Mouse (Mus musculus) retina, adult 2 months (tissue): ENCODE results near the gene Add2.

Experiments
- DNase-seq: peaks from one replicate; pipeline ENCODE4 v3.0.0-alpha.2; 2012; ENCODE audit warnings: low read depth, low spot score

Add2 gene

DNA sequence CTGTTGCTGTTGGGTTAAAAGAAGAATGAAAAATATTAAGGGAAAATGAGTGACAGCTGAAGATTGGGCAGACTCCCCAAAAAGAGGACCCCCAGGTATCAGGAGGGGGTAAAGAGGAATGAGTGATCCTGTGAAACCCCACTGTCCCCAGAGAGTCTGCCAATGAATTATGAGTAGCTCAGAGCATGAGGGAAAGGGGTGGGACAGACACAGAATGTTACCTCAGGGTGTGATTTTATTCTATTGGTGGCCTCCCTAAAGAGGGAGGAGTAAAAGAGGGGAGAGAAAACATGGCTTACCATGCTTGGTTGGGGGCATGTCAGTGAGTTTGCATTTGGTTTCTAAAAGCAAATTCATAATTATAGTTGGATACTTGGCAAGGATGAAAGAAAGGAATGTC, 50.8 kb downstream of the Add2 start:
- no peak for DNase-seq

DNA sequence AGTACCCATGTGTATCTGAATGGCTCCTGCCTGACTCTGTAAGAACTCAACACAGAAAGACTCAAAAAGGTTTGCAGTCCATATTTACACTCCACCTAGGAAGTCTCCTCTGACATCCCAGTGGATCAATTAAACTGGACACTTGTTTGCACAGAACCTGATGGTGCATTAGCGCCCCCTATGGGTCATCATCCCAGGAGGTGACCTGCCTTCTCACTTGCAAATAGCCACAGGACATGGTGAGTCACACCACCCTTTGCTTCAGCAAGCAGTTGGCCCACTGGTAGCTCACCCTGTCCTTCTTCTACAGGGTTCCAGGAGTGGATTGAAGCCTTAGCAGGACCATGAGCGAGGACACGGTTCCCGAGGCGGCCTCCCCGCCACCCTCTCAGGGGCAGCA, 57.0 kb downstream of the Add2 start:
- DNase-seq, result peak; percentile 66

DNA sequence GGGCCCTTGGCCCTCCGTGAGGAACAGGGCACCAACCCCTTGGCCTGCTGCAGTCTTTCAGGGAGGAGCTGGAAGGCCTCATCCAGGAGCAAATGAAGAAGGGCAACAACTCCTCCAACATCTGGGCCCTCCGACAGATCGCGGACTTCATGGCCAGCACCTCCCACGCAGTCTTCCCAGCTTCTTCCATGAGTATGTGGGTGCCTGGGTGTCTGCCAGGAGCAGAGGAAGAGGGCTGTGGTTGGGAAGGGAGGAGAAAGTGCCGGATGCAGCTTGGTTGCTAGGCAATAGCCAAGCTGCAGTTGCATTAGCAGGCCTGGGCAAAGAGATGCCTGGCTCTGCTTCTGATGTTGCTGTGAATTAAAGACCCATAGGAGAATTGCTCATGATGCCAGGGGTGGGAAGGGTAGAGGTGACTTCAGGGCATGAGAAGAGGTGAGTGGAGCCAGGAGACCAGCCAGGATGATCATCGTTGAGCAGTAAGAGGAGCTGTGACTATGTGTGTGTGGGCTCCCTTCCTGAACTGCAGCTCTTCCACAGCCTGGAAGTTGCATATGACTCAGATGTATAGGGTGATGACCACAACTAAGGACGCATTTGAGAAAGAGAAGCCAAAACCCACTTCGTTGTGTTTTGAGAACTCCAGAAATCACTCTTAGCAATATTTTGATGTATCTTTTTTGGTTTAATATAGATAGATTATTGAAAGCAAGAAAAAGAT, 58.5 kb downstream of the Add2 start:
- DNase-seq, result no peak

DNA sequence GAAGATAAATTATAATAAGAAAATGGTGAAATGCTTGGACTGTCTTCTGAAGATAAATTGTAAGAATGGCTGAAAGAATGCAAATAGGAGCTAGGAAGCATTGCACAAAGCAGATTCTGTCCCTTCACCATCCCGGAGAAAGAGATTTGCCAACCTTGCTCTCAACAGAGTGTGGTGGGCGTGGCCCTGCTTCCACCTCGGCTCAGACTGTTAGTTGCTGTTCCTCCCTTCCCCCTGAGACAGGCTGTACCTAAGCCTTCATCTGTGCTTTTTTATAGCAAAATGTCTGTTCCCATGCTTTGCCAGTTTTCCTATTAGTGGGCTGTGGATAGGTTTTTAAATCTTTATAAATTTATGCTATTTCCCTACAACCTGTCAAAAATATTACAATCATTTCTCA, 59.3 kb downstream of the Add2 start:
- no peak for DNase-seq

DNA sequence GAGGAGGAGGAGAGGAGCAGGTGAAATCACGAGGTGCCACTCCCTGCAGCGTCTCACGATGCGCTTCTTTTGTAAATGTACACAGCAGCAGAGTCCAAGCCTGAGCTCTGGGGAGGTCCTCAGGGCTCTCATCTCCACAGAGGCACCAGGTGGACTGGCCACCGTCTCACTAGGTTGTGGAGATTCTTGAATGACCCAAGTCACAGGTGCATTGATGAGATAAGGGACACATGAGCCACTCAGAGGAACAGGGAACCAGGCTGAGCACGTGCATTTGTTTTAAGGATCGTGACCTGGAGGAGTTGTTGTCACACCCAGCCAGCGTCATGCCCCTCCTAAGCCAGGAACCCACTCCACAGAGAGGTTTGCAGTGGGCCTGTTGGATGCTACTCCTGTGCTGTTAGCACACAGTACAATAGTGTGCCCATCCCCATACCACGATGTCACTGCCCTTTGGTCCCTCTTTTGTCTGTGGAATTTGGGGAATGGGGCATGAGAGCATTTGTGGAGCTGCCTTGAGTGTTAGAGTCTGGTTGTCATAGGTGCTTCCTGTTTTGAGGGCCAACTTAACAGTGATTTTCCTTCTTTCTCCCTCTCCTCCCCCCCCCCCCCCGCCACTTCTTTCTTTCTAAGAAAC, 65.8 kb downstream of the Add2 start:
- DNase-seq, result no peak

DNA sequence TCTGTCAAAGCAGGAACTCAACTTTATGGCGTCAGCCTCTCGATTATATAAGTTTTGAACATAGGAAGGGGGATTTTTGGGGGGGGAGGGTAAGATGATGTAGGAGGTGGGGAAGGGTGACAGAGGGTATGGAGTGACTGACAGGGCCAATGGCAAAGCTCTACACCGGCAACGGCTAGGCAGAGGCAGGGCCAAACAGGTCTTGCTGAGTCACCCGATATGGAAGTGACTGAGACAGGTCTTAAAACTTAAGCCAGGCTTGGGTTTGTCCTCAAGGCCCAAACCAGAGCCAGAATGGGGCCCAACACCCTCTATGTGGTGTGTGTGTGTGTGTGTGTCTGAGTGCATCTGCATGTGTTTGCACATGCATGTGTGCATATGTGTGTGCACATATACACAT, 67.0 kb downstream of the Add2 start:
- DNase-seq, result no peak

DNA sequence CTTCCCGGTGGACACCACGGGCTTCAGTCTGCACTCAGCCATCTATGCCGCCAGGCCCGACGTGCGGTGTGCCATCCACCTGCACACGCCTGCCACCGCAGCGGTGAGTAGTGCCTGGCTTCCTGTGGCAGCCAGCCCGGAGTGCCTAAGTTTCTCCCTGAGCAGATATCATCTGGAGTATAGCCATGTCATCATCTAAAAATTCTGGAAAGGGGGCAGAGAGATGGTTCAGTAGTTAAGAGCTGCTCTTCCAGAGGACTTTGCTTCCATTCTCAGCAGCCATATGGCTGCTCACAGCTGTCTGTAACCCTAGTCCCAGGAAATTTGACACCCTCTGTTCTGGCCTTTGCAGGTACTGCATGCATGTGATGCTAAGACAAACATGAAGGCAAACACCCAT, 68.3 kb downstream of the Add2 start:
- no peak for DNase-seq

DNA sequence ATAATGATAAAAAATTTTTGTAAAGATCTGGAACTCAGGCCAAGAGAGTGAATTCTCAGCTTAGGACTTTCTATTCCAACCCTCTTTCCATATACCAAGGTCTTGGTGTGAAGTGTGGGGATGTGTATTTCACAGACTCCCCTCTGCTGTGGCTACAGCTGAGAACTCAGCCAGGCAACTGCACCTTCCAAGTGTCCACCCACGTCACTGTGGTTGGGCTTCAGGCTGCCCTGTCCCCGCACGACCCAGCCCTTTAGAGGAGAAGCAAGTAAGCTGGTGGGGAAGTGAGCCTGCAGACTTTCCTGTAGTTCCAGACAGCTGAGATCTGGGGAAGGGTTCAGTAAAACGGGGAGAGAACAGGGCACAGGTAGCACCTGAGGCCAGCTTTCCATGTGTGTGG, 68.7 kb downstream of the Add2 start:
- no peak for DNase-seq

DNA sequence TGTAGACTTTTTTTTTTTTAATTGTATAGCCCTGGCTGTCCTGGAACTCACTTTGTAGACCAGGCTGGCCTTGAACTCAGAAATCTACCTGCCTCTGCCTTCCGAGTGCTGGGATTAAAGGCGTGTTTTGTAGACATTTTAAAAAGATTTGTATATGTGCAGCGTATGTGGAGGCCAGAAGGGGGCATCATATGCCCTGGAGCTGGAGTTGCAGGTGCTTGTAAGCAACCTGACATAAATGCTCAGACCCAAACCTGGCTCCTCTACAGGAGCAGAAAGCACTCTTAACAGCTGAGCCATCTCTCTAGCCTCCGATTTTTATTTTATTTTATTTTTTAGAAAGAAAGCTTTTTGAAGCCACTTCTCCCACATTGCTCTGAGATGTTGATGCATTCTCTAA, 70.5 kb downstream of the Add2 start:
- no peak for DNase-seq

DNA sequence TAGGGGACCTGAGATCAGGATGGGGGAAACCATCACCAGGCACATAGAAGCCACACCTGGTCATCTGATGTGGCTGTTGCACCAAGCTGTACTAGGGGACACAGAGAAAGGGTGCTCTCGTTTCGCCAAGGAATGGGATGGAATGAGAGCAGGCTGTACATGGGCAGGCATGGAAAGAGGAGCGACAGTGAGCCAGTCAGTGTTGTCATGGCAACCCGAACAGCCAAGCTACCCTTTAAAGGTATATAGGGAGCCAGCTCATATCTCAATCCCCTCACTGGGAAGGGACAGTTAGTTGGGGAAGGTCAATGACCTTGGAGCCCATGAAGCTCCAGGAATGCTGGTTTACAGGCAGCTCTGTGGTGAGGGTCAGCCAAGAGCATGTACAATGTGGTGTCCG, 73.0 kb downstream of the Add2 start:
- no peak for DNase-seq

DNA sequence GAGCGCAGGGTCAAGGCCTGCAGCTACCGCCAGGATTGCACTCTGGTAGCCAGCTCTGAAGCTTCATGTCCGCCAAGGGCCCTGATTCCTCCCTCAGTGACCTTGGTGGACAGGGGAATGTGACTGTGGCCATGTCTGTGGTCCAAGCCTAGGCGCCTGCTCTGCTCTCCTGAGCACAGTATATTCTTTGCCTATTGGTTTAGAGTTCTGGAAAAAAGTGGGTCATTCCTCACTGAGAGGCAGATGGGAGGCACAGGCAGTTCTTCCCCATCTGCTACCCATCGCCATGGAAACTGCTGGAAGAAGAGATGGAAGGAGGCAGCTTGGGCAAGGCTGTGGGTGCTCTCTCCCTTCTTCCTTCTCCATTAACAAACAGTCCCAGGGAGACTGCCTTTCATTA, 74.4 kb downstream of the Add2 start:
- DNase-seq, result no peak

DNA sequence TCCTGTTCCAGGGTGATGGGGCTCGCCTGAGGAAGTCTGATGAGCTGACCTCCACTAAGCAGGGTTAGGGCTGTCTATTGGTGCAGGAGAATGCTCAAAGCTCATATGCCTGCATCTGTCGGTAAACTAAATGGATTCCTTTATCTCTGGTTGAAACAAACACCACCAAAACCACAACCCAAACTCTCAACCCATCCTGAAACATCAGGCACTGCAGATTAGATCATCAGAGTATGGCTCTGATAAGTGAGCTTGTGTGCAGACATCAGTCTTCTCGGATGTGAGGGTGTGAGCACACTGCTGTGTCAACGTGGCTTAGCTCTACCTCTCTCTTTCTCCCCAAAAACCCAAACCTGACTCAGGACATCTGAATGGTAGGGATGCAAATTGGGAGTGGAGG, 75.1 kb downstream of the Add2 start:
- DNase-seq, result no peak

DNA sequence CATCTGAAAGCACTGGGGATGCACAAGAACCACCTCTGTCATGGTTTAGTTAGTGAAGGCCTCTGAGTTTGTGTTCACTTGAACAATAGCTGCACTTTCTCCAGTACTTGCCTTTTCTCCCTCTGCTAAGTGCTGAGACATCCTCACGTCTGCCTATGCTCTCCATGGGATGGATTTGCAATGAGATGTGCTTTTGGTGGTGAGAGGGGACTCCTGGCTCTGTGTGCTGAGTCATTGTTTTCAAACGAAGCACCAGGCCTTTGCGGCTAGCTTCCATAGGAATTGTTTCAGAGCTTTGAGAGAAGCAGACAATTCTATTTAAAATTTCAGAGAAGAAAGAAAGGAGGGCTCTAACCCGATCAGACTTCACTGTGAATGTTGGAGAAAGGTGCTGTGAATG, 76.2 kb downstream of the Add2 start:
- no peak for DNase-seq

DNA sequence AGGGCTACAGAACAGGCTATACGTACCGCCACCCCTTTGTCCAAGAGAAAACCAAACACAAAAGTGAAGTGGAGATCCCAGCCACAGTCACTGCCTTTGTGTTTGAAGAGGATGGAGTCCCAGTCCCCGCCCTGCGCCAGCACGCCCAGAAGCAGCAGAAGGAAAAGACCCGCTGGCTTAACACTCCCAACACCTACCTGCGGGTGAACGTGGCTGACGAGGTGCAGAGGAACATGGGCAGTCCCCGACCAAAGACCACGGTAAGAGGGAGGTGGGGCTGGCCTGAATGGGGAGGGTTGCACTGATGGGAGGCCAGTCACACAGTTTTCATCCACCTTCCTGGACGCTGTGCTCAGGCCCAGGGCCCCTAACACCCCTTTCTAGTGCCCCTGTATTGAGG, 77.6 kb downstream of the Add2 start:
- no peak for DNase-seq

DNA sequence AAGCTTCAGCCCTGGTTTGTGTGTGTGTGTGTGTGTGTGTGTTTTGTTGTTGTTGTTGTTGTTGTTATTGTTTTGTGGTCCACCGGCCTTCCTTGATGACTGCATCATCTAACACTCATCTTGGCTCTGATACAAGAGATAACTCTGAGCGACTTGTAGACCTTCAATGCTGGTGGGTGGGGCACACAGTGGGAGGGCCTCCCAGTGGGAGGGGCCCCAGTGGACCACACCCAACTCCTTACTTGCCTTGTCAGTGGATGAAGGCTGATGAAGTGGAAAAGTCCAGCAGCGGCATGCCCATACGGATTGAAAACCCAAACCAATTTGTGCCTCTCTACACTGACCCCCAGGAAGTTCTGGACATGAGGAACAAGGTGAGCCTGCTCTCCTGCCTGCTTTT, 78.6 kb downstream of the Add2 start:
- DNase-seq, result no peak

DNA sequence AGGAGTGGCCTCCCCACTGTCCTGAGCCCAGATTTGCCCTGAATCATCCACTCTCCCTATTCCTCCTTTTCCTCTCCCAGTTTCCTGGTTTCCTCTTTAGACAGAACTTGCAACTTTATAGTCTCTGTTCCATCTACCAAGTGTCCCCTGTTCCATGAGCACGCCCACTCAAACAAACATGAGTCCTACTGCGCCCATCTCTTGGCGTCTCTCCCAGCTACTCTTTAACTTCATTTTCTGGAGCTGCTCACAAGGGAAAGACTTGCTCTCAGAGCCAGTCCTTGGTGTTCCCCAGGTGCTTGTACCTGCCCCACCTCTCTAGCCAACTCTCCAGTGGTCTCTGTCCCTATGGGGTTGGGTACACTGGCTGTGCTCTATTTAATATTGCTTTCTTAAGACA, 87.4 kb downstream of the Add2 start:
- no peak for DNase-seq

DNA sequence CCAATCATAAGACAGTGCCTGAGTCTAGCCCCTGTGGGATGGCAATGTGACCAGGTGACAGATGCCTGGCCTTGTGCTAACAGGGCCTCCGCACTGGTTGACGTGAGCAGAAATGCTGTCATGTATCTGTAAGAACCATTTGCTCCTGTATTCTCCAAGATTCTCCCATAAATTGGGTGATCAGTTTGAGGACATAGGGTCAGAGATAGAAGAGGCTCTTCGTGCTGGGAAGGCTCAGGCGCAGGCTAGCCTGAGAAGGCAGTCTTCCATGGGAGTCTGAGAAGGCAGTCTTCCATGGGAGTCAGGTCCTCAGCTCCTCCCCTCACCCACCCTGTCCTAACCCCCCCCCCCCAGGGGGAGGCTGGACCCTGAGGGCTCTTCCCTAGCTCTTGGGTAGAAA, 94.6 kb downstream of the Add2 start:
- no peak for DNase-seq

DNA sequence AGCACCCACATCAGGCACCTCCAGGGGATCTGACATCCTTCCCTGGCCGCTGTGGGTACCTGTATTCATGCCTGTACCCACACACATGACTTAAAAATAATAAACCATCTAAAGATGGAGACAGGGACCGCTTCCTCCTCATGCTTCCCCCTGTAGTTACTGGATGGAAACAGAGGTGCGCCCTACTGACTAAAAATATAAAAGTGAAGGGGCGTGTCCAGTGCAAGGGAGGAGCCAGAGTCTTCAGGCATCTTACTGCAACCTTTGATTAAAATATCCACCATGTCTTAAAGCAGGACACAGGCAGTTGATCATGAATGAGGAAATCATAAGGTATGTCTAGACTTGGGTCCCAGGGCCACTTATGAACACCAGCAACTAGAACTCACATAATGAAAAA, 97.3 kb downstream of the Add2 start:
- DNase-seq, result no peak

DNA sequence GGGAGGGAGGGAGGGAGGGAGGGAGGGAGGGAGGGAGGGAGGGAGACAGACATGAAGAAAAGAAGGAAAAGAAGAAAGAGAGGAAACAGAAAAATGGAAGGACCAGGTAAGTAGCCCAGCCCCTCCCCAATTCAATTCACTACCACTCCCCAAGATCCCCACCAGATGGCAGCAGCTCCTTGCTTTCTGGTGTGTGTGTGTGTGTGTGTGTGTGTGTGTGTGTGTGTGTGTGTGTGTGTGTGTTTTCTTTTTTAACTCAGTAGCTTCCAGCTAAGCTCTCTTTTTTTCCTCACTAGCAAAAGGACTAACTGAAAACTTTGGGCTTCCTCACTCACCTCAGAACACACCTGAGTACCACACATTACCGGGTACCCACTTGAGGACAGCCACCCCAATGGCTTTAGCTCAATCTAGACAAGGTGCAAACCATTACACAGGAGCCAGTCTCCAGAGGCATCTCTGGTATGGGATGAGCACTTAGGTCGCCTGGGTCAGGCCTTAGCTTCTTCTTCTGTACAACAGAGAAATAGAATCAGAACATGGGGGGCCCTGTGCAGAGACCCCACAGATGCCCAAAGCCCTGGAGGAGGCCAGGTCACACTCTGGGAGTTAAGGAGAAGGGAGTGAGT, 98.6 kb downstream of the Add2 start:
- peak; percentile 32 for DNase-seq

DNA sequence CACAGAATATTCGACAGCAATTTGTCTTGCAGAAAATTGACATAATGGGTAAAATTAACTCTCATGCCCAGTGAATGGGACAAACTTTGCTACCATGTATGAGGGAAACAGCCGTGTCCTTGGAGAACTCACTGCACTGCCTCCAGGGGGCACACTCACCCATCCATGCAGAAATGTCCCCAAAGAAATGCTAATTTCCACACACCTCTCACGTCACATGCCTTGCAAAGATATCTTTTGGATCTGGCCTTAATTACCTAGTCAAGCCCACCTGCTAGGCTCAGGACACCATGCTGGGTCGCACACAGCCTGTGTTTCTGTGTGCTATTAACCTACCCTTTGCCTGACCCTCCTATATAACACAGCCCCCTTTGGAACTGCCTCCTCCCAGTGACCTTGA, 100.0 kb downstream of the Add2 start:
- DNase-seq, result no peak

DNA sequence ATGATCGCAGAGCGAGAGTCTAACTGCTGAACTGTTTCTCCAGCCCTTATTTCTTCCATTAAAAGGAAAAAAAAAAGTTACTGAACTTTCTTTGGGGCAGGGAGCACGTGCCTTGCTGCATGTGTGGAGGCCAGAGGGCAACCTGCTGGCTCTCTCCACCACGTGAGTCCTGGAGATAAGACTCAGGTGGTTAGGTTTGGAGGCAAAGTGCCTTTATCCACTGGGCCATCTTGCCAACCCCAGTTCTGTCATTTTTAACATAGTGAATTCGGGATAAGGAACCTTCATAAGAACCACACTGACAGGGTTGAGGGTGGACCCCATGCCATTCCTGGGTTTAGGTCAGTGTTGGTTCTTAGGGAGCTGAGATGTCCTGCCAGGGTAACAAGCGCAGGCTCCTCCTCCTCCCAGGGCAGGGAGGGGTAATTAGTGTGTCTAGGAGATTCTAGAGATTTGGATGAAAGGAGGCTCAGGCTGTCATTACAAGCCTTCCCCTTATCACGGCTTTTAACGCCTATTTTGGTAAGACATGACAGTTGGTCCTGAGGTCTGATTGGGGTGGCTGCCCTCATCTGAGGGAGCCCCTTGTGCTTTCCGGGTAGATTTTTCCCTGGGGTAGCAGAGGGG, 101.5 kb downstream of the Add2 start:
- no peak for DNase-seq

DNA sequence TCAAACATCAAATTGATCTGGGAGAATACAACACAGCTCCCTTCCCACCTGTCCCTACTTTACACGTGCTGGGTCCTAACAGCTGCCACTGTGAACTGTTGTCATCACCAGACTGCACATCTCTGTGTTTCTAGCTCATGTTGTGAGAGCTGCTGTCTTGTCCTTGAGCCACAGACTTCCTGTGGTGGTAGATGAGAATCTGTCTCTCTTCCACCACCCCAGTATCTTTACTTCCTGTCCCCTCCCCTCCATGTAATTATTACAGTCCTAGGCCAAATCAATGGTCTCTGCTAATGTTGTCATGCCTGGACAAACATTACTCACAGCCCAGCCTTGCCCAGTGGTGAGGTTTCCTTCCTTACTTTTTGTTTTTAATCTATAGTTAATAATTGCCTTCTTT, 105.4 kb downstream of the Add2 start:
- DNase-seq, result no peak

DNA sequence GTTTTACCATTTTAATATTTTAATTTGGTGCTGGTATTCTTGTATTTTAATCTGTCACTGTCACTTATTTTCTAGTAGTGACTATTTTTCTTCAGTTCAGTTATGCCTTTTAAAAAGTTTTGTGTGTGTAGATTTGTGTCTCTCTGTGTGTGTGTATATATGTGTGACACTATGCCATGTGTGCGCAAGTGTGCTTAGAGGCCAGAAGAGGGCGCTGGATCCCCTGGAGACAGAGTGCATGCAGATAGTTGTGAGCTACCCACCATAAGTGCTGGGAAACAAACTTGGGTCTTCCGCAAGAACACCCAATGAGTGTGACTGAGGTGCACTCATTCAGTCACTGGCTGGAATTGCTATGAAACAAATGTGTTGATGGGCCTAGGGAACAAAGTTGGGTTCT, 107.7 kb downstream of the Add2 start:
- DNase-seq, result no peak
